ENCODE assay signal across 8 mouse cellular contexts in the genomic region with DNA sequence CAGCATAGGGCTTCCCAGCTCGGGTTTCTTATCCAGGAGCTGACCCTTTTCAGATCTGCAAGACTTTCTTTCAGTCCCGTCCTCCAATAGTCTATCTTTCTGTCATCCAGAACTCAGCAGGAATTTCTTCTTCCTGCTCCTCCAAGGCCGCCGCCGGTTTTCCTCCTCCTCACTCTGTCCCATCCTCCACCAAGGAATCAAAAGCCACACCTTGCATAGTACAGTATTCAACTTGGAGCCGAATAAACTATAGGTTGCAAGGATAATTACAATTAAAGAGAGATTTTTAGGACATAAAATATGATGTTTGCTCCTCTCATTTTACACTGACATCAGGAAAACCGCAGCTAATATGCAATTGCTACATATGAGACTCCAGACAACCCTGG. TPM values are rescaled to one million over a fixed set of nuclear protein-coding genes. Genes with fewer than 3 reads are reported as not detected.
A peak's percentile ranks its signal among the peaks of the same experiment; 100 is the strongest.
DNase-seq lines count a peak whose midpoint lies in the region; ATAC-seq and TF ChIP-seq lines count a peak whose summit lies in the region.
"Not testable (repeated sequence)": the region's sequence is repeated elsewhere in the genome, so short reads cannot be mapped to it uniquely, and the experiment has no call there.

No protein-coding gene starts in this region.

- peak overlapping the region; percentile 67 for H3K4me2 ChIP-seq in heart, embryonic 15.5 days
- peak overlapping the region; percentile 72 for H3K4me2 ChIP-seq in intestine, postnatal 0 days (replicated peaks; ENCODE audit: low read depth)
- peak overlapping the region; percentile 70 for H3K4me2 ChIP-seq in liver, embryonic 12.5 days
- H3K4me2 ChIP-seq in midbrain, embryonic 12.5 days (replicated peaks) = peak overlapping the region; percentile 49

- not testable (repeated sequence) for H3K4me1 ChIP-seq in forebrain, embryonic 10.5 days; heart, embryonic 15.5 days (replicated peaks); intestine, postnatal 0 days (replicated peaks; ENCODE audit: control insufficient read depth, insufficient read depth, low read length); liver, embryonic 12.5 days; midbrain, embryonic 12.5 days

- H3K4me3 ChIP-seq in forebrain, embryonic 10.5 days = peak overlapping the region; percentile 55
- H3K4me3 ChIP-seq in heart, embryonic 15.5 days = peak overlapping the region; percentile 62
- peak overlapping the region; percentile 47 for H3K4me3 ChIP-seq in intestine, postnatal 0 days (ENCODE audit: low read depth, low read length)
- H3K4me3 ChIP-seq in liver, embryonic 12.5 days = peak overlapping the region; percentile 58
- H3K4me3 ChIP-seq in midbrain, embryonic 12.5 days = peak overlapping the region; percentile 49

- peak; percentile 39 for DNase-seq in A20 (ENCODE audit: low read depth, low spot score)
- peak; percentile 4 for DNase-seq in c-Kit-positive CD71-positive TER-119-negative erythroid progenitor cells, embryonic 14.5 days (ENCODE audit: low read depth)
- peak; percentile 20 for DNase-seq in forebrain, embryonic 10.5 days (ENCODE audit: extremely low spot score, low spot score)
- peak; percentile 23 for DNase-seq in retina, postnatal 1 day

- ATAC-seq in heart, embryonic 15.5 days (replicated peaks; ENCODE audit: insufficient number of reproducible peaks, insufficient read depth, low FRiP score, low read depth) = peak; percentile 50; the same call in 1 of the 2 replicates
- peak; percentile 63 for ATAC-seq in intestine, postnatal 0 days
- ATAC-seq in liver, embryonic 12.5 days = peak; percentile 75
- ATAC-seq in midbrain, embryonic 12.5 days (ENCODE audit: low FRiP score, low read depth) = peak; percentile 87

- H3K36me3 ChIP-seq in forebrain, embryonic 10.5 days (replicated peaks) = peaks cover 14% of the 10 kb centered on the region
- H3K36me3 ChIP-seq in heart, embryonic 15.5 days; intestine, postnatal 0 days (ENCODE audit: control insufficient read depth, insufficient read depth); liver, embryonic 12.5 days; midbrain, embryonic 12.5 days: not testable (repeated sequence)

- not testable (repeated sequence) for TF ChIP-seq CTCF in intestine, postnatal 0 days (IDR thresholded peaks at IDR 0.05; ENCODE audit: low read depth)

- not testable (repeated sequence) for H3K27me3 ChIP-seq in forebrain, embryonic 10.5 days (ENCODE audit: poor library complexity, severe bottlenecking); heart, embryonic 15.5 days; intestine, postnatal 0 days (replicated peaks; ENCODE audit: control insufficient read depth, insufficient read depth, low read length); liver, embryonic 12.5 days (replicated peaks); midbrain, embryonic 12.5 days

- H3K9me3 ChIP-seq in forebrain, embryonic 10.5 days = peaks cover 20% of the 10 kb centered on the region; the same call in 1 of the 2 replicates
- not testable (repeated sequence) for H3K9me3 ChIP-seq in heart, embryonic 15.5 days (replicated peaks); intestine, postnatal 0 days (ENCODE audit: control insufficient read depth); liver, embryonic 12.5 days (replicated peaks); midbrain, embryonic 12.5 days

- H3K27ac ChIP-seq in forebrain, embryonic 10.5 days = peak overlapping the region; percentile 84
- H3K27ac ChIP-seq in heart, embryonic 15.5 days; intestine, postnatal 0 days (ENCODE audit: low read depth, low read length); liver, embryonic 12.5 days; midbrain, embryonic 12.5 days (replicated peaks): not testable (repeated sequence)

- peak overlapping the region; percentile 58 for H3K9ac ChIP-seq in heart, embryonic 15.5 days
- H3K9ac ChIP-seq in intestine, postnatal 0 days (ENCODE audit: low read depth, low read length) = not testable (repeated sequence)
- H3K9ac ChIP-seq in liver, embryonic 12.5 days = 0 out of 2 replicates have a peak overlapping the region, but pooled peaks have one; percentile 31
- peak overlapping the region; percentile 50; the same call in 1 of the 2 replicates for H3K9ac ChIP-seq in midbrain, embryonic 12.5 days (replicated peaks)

- 9% methylated on average over 7 of the region's 7 CpGs for WGBS in forebrain, embryonic 10.5 days
- 3% methylated on average over 7 of the region's 7 CpGs for WGBS in heart, embryonic 15.5 days
- WGBS in intestine, postnatal 0 days = 6% methylated on average over 7 of the region's 7 CpGs
- 12% methylated on average over 7 of the region's 7 CpGs for WGBS in liver, embryonic 12.5 days (ENCODE audit: insufficient replicate concordance)
- 10% methylated on average over 7 of the region's 7 CpGs for whole genome bisulfite sequencing in midbrain, embryonic 12.5 days

RNA-seq across cellular contexts. Expression of a gene that starts 0.3 kb away (rescaled TPM):
- polyA plus RNA-seq in forebrain, embryonic 10.5 days (2016; fragmentation: Nextera tagmentation; extraction: Ambion mirVana) = 16.4 and 17.5 TPM in 2 replicates
- 5.3 and 7.2 TPM in 2 replicates for polyA plus RNA-seq in heart, embryonic 15.5 days (2015; fragmentation: Nextera tagmentation; extraction: Ambion mirVana)
- 1.7 and 2.8 TPM in 2 replicates for polyA plus RNA-seq in intestine, postnatal 0 days (2015; fragmentation: Nextera tagmentation; extraction: Ambion mirVana)
- polyA plus RNA-seq in liver, embryonic 12.5 days (2016; fragmentation: Nextera tagmentation; extraction: Ambion mirVana) = 3.6 and 4.3 TPM in 2 replicates
- 12.2 TPM in 2 replicates for polyA plus RNA-seq in midbrain, embryonic 12.5 days (2016; fragmentation: Nextera tagmentation; extraction: Ambion mirVana)

RNA-seq across cellular contexts. Expression of a gene that starts 53.3 kb away (rescaled TPM):
- 21.5 and 23.1 TPM in 2 replicates for polyA plus RNA-seq in forebrain, embryonic 10.5 days (2016; fragmentation: Nextera tagmentation; extraction: Ambion mirVana)
- 11.2 and 12.1 TPM in 2 replicates for polyA plus RNA-seq in heart, embryonic 15.5 days (2015; fragmentation: Nextera tagmentation; extraction: Ambion mirVana)
- 6.2 and 6.4 TPM in 2 replicates for polyA plus RNA-seq in intestine, postnatal 0 days (2015; fragmentation: Nextera tagmentation; extraction: Ambion mirVana)
- polyA plus RNA-seq in liver, embryonic 12.5 days (2016; fragmentation: Nextera tagmentation; extraction: Ambion mirVana) = 7.0 and 7.9 TPM in 2 replicates
- polyA plus RNA-seq in midbrain, embryonic 12.5 days (2016; fragmentation: Nextera tagmentation; extraction: Ambion mirVana) = 18.9 TPM in 2 replicates
